Mouse (Mus musculus): ENCODE data around the gene Fxyd2.

- TF ChIP-seq CTCF (IDR thresholded peaks at IDR 0.05; ENCODE audit: low read depth, low read length), result no peak
- no peak for TF ChIP-seq POLR2A (IDR thresholded peaks at IDR 0.05; ENCODE audit: borderline replicate concordance, low read depth, low read length)
Observed at GRCm38 (mm10) chr9:45349851-45350250, 49.6 kb upstream of the Fxyd2 start.

Data from bone marrow macrophage, adult 2 months (primary cell).